Mouse (Mus musculus) lung, adult 2 months (tissue): ENCODE data around the gene Fam219b. TPM values are rescaled to one million over a fixed set of nuclear protein-coding genes. Genes with fewer than 3 reads are reported as not detected.

ENCODE experiments used
- DNase-seq: peaks from one replicate; pipeline ENCODE4 v3.0.0; 2022
- H3K4me1 ChIP-seq: fragments of 200-500 bp; 2 replicates; pipeline ENCODE4 v1.6.1; 2011; ENCODE audit warnings: low read length; ENCODE audit not compliant: control insufficient read depth, insufficient read depth
- H3K4me3 ChIP-seq: fragments of 200-500 bp; replicated peaks from 2 replicates; pipeline ENCODE3; 2011; ENCODE audit warnings: low read depth, mild to moderate bottlenecking, control low read depth, low read length; ENCODE audit errors: extremely low read depth
- CTCF ChIP-seq: fragments of 200-500 bp; IDR thresholded peaks from 2 replicates; pipeline ENCODE4 v1.5.1; 2011; ENCODE audit warnings: mild to moderate bottlenecking, low read length, control low read depth; ENCODE audit not compliant: insufficient read depth
- POLR2A ChIP-seq: fragments of 200-500 bp; IDR thresholded peaks from 2 replicates; pipeline ENCODE4 v1.6.1; 2011; ENCODE audit warnings: low read depth, mild to moderate bottlenecking, control low read depth, low read length, borderline replicate concordance; ENCODE audit errors: extremely low read depth
- WGBS: fragments of 180-500 bp; shearing (Covaris S2); methylation state at CpG from one replicate; pipeline ENCODE4 v1.1.7; 2018; 5-methylcytosine and 5-hydroxymethylcytosine counted together
- polyA plus RNA-seq: library from polyadenylated mRNA; depleted of rRNA; stranded (reverse); fragments of >200 nt; gene quantifications from 2 replicates; pipeline ENCODE4 v1.2.3, GENCODE M21; 2012

Fam219b gene
- polyA plus RNA-seq, 1 experiment: 9.5 TPM

GRCm38 (mm10) chr9:57559568-57559967, 22.2 kb downstream of the Fam219b start:
- TF ChIP-seq CTCF (no peak), POLR2A (no peak)
- Histone ChIP-seq H3K4me1 (peaks cover 16% of the 10 kb centered on the region), H3K4me3 (no peak overlapping the region)
- DNase-seq: no peak
- 49% methylated on average over 2 of the region's 2 CpGs for WGBS

DNA sequence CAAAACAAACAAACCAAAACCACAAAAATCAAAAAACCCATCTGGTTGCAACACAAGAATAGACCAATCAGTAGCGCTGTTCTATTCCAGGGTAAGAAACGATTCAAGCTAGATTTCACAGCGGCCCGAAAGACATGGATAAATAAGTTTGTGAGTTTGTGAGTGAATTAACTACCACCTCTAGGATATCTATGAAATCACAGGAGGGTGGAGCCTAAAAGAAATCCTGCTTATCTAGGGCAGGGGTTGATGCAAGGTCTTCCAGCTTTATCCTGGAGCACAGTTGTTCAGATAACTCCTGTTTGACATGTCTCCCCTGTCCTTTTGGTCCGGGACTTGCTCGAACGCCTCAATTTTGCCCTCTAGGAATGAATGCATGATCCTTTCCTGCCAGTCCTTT, 22.9 kb downstream of the Fam219b start:
- peaks cover 16% of the 10 kb centered on the region for H3K4me1 ChIP-seq
- no peak for DNase-seq
- TF ChIP-seq POLR2A: no peak
- no peak for TF ChIP-seq CTCF
- H3K4me3 ChIP-seq: no peak overlapping the region
- 25% methylated on average over 7 of the region's 7 CpGs for WGBS

DNA sequence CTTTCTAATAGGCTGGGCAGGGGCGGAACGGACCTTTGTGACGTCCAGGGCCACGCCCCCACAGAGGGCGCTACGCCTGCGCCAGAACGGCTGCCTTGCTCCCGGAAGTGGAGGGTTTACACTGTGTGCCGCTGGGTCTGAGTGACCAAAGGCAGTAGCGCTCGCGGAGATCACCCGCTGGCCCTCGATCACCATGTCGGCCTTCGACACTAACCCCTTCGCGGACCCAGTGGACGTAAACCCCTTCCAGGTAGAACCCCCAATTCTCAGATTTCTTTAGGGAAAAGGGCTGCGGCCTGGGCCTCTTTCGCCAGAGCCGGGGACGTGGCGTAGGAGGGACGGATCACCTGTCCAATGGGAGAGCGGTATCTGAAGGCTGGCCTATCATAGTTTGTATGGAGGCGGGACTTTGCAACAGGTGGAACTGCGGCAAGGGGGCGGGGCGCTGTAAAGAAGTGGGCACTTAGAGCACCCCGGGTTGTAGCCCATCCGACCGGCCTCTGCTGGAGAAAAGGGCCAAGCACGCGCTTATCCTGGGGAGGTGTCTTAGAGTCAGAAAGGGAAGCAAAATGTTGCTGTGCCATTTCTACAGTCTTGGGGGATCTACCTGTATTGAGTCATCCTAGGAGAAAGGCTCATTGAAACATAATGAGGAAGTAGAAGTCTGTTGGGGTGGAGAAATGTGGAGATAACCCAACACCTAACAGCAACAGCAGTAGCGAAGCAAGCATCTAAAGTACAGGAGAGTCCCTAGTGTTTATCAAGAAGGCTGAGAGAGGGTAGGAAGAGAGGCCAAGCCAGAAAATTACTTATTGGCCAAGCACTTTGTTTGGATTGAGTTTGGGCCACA, 23.8 kb downstream of the Fam219b start, which contains the start of gene Scamp2:
Scamp2 (plus strand) TSS at position 83 of the 850 bp plus-strand sequence.
- TF ChIP-seq CTCF (no peak), POLR2A (peak; percentile 94)
- WGBS: under 1% methylated on average over 37 of the region's 37 CpGs
- peak; percentile 97 for DNase-seq
- Histone ChIP-seq H3K4me1 (peaks cover 16% of the 10 kb centered on the region), H3K4me3 (peak within 1 kb of the TSS; percentile 92)

GRCm38 (mm10) chr9:57561711-57562099, 24.4 kb downstream of the Fam219b start:
- Histone ChIP-seq H3K4me1 (peaks cover 16% of the 10 kb centered on the region), H3K4me3 (no peak overlapping the region)
- TF ChIP-seq POLR2A: no peak
- no peak for TF ChIP-seq CTCF
- 60% methylated on average over 13 of the region's 13 CpGs for WGBS
- no peak for DNase-seq

- peak; percentile 30 for DNase-seq
- H3K4me1 ChIP-seq: peaks cover 16% of the 10 kb centered on the region
- 35% methylated on average over 4 of the region's 4 CpGs for WGBS
- TF ChIP-seq POLR2A: no peak
- TF ChIP-seq CTCF: no peak
- H3K4me3 ChIP-seq: no peak overlapping the region
These were observed 25.6 kb downstream of the Fam219b start for GRCm38 (mm10) chr9:57562896-57563372.

DNA sequence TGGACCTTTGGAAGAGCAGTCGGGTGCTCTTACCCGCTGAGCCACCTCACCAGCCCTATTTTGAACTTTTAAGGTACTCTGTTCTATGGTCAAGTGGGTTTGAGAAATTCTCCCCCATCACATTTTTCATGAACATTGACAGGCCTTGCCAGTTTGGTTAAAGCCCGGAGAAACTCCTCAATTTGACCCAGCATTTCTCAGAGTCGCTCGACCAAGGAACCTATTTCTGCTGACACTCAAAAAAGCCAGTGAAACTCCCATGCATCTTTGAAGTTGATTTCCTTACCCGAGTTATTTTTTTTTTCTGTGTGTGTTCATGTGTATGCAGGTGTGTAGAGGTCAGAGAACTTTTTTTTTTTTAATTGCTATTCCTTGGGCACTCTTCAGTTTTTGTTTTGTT, 27.3 kb downstream of the Fam219b start:
- H3K4me3 ChIP-seq: no peak overlapping the region
- peaks cover 16% of the 10 kb centered on the region for H3K4me1 ChIP-seq
- no peak for TF ChIP-seq POLR2A
- TF ChIP-seq CTCF: no peak
- 79% methylated on average over 6 of the region's 6 CpGs for WGBS
- DNase-seq: no peak

DNA sequence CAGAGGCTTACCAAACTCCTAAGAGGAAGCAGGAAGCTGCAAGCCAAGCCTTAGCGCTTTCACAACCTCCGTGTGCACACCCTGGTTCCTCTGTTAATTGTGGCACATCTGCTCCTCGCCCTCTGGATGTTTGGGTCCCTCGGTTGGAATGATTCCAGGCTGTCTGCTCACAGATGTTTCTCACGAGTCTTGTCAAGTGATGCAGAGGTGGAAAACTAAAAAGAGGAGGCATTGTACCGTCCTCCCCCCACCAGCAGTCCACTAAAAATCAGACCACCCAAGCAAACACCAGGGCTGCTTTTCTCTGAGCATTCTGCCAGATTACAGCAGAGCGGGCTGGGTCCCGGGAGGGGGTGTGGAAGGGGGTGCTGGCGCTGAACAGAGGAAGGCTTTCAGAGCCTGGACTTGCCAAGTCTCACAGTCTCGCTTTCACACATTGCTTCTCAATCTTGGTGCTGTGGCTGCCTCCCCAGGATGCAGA, 28.5 kb downstream of the Fam219b start:
- 32% methylated on average over 10 of the region's 10 CpGs for WGBS
- Histone ChIP-seq H3K4me3 (no peak overlapping the region), H3K4me1 (peaks cover 14% of the 10 kb centered on the region)
- no peak for DNase-seq
- TF ChIP-seq CTCF (no peak), POLR2A (no peak)

DNA sequence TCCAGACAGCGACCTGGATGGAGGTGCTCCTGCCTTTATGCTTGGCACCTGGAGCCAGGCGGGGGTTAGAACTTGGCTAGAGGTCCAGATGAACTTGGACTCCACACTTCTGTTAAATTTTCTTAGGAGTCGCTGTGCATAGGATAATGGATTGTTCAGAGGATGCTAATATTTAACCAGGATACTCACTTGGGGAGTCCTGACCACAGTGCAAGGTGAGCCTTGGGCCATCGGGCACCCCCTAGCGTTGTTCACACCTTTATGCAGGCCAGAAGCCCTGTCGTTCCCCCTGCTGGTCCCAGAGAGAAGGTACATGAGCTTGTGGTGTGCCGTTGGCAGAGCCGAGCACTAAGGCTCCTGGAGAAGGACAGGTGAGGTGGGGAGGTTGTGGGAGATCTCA, 29.5 kb downstream of the Fam219b start:
- no peak for TF ChIP-seq CTCF
- no peak for TF ChIP-seq POLR2A
- Histone ChIP-seq H3K4me1 (peaks cover 11% of the 10 kb centered on the region), H3K4me3 (no peak overlapping the region)
- no peak for DNase-seq
- whole genome bisulfite sequencing: 63% methylated on average over 8 of the region's 8 CpGs

- TF ChIP-seq CTCF: no peak
- no peak for TF ChIP-seq POLR2A
- no peak for DNase-seq
- WGBS: 89% methylated on average over 6 of the region's 6 CpGs
- Histone ChIP-seq H3K4me3 (no peak overlapping the region), H3K4me1 (0 out of 2 replicates have a peak, but pooled peaks cover 3% of the 10 kb centered on the region)
These were observed 31.2 kb downstream of the Fam219b start for GRCm38 (mm10) chr9:57568500-57568899.

DNA sequence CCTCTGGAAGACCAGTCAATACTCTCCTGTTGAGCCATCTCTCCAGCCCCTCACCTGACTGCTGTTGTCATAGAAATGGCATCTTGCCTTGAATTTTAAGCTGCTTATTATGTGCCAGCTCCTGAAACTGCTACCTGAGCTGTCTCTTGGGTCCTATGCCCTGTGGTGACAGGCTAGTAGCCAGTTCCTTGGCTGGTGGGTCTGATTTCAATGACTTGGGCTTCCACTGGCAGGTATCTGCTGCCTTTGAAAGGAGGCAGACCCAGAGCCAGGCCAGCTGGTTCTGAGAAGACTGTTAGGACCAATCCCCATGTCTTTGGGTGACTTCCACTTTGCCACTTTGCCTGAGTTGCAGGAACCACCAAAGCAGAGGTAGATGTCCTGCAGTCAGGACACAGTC, 37.1 kb downstream of the Fam219b start:
- H3K4me1 ChIP-seq: no peaks in the 10 kb centered on the region
- H3K4me3 ChIP-seq: no peak overlapping the region
- TF ChIP-seq POLR2A (no peak), CTCF (no peak)
- no peak for DNase-seq
